Mouse (Mus musculus) neutrophil, adult 5-6 weeks (primary cell): ENCODE results near the gene Gm17606. TPM values are rescaled to one million over a fixed set of nuclear protein-coding genes. Genes with fewer than 3 reads are reported as not detected.
"Not testable (repeated sequence)": the region's sequence is repeated elsewhere in the genome, so short reads cannot be mapped to it uniquely, and the experiment has no call there.

ENCODE experiments used
- ATAC-seq: fragments of 151-379, 151-347 bp; 2 replicates; pipeline ENCODE4 v1.8.0; 2017; ENCODE audit warnings: mild to moderate bottlenecking, moderate TSS enrichment; ENCODE audit not compliant: insufficient number of reproducible peaks, poor library complexity, low FRiP score, severe bottlenecking; ENCODE audit errors: extremely low read depth
- total RNA-seq: library from RNA; stranded (forward); fragments of 200-1000 nt; gene quantifications from 2 replicates; pipeline ENCODE4 v1.2.3, GENCODE M21; 2017

Gene Gm17606
- total RNA-seq: not detected in 2 replicates

DNA sequence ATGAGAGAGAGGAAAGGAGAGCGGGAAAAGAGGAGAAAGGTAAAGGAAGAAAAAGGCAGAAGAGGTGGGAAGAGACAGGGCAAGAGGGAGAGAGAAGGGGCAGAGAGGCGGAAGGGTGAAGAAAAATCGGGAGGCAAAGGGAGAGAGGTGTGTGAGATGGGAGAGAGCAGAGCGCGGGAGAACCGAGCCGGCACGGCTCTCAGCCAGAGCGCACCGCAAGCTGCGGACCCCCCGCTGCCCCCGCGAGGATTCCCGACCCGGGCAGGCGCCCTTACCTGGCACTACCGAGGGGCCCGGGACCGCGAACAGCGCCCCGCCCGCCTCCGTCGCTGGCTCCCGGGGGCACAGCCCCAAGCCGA is at the start of gene Gm17606:
Gm17606 (plus strand) TSS at position 7 of the 359 bp plus-strand sequence.
- ATAC-seq: no peak

DNA sequence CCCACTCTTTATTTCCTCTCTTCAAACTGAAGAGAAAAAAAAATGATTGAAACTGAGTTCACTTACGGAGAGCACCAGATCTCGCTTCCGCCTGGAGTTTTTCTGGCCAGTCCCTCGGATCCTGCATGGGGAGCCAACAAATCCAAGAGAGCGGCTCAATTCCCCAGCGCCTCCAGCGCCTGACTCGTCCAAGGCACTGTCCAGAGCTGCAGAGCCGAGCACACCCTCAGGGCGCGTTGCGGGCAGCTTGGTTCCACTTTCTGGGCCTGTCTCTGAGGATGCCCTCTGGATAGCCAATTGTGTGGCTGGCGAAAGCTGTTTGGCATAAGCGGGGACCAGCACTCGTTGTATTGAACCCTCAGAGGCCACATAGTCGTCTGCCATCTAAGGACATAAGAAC is 49.7 kb upstream of the Gm17606 start:
- no peak for ATAC-seq

DNA sequence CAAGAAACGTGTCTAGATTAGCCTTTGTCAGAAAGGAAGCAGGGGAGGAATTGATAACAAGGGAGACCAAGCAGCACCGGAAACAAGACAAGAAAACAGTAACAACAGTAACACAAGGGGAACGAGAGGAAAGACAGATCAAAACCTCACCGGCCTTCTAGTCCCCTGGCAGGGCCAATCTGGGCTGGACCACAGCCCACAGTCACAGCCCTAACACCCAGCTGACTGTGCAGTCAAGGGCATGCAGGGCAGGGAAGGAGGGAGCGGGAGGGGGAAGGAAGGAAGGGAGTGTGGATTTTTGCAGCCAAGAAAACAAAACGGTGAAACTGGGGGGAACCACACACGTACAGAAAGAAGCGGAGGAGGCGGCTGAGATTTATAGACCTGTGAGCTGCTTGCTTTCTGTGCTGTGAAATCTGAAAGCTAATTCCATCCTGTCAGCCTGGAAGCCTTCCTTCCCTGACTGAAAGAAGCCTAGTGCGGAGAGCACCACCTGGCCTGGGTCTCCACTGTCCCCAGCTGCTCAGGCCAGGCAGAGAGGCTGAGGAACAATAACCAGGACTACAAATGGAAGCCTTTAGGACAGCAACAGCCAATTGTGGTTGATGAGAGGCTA is 48.3 kb upstream of the Gm17606 start:
- no peak for ATAC-seq

DNA sequence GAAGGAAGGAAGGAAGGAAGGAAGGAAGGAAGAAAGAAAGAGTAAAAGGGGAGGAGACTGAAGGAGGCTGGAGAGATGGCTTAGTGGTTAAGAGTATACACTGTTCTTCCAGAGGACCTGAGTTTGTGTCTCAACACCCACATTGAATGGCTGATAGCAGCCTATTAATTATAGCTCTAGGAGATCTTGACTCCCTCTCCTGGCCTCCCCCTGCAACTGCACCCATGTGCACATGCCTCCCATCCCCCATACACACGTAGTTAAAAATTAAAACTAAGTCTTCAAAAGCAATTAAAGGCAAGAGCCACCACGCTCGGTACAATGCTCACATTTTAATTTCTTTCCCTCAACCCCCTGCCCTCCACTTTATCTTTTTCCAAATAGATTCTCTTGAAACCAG is 46.7 kb upstream of the Gm17606 start:
- no peak for ATAC-seq

DNA sequence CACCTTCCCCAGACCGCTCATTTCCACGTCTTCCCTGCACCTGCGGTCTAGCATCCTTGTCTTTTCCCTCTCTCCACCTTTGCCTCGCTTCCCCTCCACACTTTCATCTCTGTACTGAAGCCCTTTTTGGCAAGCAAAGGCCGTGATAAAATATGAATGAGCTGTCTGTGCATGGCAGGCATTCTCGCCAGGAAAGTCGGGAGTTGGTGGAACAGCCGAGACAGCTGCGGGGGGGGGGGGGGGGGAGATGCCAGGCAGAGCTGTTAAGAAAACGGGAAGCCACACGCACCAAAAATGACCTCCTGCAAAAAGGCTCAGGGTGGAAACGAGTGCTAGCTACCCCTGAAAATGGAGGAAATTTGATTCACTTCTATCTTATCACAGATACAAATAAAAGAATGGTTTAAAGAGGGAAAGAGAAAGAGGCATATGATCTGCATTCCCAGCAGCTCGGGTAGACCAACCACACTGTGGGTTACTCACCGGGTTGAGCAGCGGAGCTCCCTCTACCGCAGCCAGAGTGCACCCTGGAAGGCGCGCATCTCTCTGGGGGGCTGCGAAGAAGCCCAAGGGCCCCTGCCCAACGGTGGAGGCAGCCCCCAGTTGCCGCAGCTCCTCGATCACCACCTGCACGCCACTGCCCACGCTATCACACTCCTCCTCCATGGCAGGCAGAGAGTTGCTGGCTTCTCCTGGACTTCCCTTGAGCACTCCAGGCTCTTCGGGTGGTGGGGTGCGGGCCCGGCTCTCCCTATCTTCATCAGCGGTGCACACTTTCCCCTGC is 45.9 kb upstream of the Gm17606 start:
- no peak for ATAC-seq

DNA sequence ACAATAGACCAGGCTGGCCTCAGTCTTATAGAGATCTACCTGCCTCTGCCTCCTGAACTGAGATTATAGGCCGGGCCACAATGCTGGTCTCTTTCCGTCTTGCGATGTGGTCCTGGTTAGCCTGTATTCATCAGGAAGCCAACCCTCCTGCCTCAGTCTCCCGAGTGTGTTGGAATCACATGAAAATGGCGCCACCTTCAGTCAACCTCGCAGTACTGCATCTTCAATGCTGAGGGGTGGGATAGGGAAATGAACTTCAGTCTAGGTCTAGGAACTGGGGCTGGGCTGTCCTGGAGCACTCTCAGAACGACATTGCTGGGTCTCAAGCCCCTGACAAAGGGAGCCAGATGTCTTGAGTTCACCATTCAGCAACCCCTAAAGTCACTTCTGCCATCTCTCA is 43.7 kb upstream of the Gm17606 start:
- peak; percentile 39; the same call in 1 of the 2 replicates for ATAC-seq

DNA sequence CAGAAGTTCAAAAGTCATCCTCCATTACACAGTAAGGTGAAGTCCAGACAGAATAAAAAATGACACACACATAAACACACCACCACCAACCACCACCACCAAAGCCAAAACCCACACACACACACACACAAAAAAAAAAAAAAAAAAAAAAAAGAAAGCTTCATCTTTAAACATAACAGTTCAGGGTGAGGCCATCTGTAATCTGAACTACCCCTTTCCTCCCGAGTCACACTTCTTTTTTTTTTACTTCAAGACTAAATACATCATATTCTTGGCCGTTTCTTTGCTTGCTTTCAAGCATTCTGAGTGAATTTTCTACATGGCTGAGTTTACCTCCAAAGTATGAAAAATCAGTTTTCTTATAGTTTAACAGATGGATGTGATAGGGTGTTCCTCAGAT is 39.2 kb upstream of the Gm17606 start:
- ATAC-seq: no peak

DNA sequence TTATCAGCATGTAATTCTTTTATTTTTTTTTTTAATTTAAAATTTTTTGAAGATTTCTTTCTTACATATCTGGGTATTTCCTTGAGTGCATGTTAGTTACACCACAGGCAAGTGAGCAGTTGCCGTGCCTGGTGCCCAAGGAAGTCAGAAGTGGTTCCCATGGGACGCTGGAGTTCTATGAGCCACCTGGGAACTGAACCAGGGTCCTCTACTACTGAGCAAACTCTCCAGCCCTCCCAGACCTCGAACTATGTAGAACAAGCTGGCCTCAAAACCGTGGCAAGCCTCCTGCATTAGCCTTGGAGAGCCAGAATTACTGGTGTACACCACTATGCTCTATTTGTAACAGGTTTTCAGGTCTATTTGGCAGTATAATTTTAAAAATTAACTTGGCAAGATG is 38.1 kb upstream of the Gm17606 start:
- no peak for ATAC-seq

DNA sequence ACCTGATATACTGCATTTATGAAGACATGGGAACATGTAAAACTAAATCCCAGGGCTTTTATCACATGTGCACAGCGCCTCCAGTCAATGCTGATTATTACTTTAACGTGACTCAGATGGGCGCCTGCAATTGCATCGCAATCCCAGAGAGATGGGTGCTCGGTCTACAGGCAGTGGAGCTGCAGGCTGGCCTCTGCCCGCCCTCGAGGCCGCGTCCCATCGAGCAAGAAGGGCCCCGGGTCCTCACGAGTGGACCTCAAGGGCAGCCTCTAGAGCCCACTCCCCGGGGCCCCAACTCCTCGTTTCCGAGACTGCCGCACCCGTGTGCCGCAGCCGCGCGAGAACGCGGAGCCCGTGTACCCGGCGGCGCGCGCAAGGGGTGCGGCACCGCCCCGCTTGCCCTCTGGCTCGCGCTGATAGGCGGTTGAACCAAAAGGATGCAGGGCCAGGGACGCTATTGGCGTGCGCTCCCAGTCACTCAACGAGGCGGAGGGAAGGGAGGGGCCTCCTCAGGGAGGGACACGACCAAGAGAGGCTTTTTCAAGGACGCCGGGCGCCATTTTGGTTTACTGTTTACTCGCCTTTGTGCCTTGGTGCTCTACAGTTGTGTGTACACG is 37.6 kb upstream of the Gm17606 start:
- peak; percentile 100 for ATAC-seq

DNA sequence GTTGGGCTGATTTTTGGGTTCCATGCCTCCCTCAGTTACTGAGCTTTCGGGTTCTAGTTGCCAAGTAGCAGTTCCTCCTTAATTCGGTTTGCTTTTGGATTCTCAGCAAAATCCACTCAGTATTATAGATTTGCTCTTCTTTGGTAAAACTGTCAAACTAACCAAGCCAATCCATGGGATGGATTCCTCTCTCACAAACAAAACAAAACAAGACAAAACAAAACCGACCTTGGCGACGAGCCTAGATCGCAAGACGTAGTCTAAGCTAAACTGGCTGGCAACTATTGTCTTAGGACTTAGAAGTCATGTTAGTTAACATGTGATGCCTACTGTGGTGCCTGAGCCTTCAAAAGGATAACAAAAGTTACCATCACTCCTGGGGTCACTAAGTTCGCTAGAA is 37.1 kb upstream of the Gm17606 start:
- ATAC-seq: no peak

DNA sequence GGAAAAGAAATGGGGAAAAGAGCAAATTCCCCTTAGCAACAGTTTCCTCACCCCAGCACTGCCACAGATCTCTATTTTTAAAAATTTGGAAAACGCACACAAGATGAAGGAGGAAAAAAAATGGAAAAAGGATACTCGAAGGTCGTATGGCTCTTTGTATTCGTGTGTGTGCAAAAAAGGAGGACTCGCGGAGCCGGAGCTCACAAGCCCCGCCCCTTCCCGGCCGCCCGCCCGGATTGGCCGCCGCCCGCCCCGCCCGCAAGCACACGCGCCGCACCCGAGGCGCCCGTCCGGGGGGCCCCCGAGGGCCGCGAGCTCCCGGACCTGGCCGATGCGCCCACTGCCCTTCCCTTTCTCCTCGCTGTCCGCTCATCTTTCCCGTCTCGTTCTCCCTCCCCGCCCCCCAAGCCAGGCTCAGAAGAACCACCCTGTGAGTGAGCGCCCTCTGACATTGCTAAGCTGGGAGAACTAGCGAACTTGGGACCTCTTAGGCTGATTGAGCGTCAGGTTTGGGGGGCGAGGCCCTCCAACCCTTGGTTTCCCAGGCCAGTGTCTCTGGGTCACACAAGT is 34.9 kb upstream of the Gm17606 start, which contains the start of gene 4931414P19Rik:
4931414P19Rik (minus strand) TSS at position 242 of the 570 bp plus-strand sequence.
- no peak for ATAC-seq

DNA sequence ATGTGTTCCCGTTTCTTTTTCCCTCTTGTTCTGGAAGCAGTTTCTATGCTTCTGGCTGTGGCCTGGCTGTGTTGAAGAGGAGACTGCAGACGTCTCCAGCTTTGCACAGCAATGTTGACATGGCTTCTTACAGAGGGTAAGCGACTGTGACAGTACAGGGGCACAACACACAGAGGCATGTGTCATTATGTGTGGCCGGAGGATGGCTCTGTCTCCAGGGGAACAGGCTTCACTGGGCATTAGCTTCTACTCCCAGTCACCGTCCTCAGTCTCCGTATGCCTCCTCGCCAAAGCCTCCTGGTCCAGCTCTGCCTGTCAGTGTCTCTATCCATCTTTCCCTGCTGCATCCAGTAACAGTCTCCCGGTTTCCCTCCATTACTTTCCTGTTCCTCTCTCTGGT is 33.5 kb upstream of the Gm17606 start:
- ATAC-seq: no peak

DNA sequence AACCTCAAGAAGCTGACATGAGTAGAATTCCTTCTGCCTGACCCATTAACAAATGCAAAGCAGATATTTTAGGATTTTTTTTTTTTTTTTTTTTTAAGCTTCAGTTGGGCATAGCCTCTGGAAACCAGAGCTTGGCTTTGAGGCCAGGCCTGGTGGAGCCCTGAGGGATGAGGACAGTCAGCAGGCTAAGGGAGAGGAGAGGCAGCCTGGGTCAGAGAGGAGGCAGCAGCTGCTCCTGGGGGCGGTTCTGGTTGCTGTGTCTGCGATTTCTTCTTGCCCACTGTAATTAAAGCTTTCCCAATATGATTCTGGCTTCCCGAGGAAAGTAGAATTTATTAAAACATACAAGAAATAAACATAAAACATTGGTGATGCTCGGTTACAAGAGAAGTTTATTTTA is 31.5 kb upstream of the Gm17606 start:
- ATAC-seq: no peak

DNA sequence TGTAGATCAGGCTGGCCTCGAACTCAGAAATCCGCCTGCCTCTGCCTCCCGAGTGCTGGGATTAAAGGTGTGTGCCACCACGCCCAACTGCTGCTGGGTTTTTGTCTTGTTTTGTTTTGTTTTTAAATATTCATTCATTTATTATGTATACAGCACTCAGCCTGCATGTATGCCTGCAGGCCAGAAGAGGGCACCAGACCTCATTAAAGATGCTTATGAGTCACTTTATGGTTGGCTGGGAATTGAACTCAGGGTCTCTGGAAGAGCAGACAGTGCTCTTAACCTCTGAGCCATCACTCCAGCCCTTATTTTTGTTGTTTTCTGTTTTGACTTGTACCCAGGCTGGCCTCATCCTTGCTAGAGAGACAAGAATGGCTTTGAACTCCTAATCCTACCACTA is 30.8 kb upstream of the Gm17606 start:
- ATAC-seq: 0 out of 2 replicates have a peak, but pooled peaks have one; percentile 41

DNA sequence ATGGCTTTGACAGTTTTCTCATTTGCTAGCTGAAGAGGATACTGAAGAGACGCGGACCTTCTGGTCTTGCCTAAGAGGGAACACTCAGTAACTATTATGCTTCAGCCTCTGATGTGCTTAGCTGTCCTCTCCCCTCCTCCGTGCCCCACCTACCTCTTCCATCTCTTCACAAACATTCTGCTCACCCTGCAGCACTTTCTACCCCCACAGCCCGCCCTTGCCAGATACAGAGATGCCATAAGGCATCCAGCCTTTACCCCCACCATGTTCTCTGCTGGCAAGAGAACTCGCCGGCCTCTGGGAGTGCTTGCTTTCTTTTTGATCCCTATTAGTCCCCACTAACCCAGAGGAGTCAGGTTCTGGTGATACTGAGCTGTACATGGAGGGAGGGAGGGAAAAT is 30.1 kb upstream of the Gm17606 start:
- no peak for ATAC-seq

DNA sequence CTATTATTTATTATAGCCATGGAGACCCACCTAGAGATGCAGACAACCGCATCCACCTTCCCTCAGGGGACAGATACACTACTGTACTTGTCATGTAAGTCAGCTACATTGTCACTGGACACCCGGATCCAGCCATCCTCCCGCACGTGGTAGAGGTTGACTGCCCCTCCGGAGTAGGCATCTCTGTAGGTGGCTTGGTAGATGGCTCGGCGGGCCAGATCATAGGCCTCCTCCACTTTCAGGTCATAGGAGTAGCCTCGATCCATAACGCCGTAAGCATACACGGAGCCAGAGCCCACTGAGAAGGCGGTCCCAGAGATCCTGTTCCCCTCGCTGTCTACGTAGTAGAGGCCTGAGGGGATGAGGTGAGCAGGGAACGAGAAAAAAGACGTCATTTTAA is 26.6 kb upstream of the Gm17606 start:
- ATAC-seq: not testable (repeated sequence)

DNA sequence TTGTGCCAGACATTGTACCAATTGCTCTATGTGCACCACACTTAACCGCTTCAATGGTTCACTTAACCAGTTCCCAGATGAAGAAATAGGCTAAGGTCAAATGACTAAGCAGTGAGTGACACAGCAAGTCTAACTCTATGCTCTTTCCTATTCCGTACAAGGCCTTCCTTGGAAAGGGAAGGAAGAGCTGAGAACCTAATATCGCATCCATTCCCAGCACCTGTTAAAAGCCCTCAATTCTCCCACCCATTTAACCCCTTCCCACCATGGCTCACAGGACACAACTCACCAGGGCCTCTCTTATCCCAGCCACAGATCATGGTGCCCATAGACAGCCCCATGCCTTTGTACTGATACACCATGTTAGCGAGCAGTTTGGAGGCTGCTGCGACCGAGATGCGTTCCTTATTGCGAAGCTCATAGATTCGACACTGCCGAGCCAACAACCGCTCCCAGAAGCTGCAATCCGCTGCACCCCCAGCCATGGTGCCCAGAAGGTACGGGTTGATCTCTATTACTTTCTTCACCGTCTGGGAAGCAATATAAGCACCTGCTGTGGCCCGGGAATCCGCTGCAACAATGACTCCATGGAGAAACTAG is 24.4 kb upstream of the Gm17606 start:
- no peak for ATAC-seq

DNA sequence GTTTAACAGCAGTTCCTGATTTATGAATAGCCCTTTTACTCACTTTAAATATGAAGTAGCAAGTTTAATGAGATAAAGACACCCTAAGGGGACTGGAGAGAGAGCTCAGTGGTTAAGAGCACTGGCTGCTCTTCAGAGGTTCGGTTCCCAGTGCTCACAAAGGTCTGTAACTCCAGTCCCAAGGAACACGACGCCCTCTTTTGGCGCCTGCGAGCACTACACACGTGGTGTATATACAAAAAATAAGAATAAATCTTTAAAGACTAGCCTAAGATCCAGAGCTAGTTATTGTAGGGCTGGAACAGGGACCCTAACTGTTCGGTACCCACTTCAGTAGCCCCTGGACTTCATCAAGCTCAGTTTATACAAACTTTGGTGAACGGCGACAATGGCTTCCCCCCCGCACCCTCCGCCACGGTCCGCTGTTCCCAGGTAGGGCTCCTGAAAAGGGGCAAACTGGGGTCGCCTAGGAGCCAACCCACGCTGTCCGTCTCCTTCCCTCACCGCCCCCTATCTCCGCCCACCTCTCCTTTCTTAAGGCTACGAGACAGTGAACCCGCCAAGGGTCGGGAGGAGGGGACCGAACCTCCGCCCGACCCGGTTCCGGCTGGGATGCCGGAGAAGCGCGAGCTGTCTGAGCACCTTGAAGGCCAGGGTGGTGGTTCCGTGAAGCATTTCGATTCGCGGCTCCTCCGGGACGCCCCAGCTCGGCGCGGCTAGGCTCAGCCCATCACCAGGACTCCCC is 23.4 kb upstream of the Gm17606 start:
- ATAC-seq: no peak

DNA sequence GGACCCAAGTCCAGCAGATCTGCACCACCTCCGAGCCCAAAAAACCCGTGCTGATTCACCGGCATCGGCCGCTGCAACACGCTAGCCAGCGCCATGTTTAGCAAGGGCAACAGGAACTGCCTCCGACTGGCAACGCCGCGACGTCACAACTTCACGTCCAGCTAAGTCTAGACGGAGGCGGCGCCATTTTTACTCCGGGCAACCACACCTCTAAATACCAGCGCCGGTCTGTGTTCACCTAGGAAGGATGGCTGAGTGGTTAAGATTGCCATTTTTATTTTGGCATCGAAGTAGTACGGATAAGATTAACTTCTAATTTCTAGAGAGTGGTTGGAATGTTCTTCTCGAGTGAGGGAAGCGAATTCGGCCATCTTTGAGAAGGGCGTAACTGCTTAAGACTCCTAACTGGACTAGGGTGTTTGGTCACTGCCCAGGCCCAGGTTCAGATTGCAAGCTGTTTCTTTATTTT is 22.8 kb upstream of the Gm17606 start, which contains the start of gene Psmb5:
Psmb5 (minus strand) TSS at position 126 of the 469 bp plus-strand sequence.
- ATAC-seq: peak; percentile 97
